Mouse (Mus musculus) right cerebral cortex, postnatal 14 days (tissue): ENCODE measurements around the gene Fat1.

ENCODE experiments used
- DNase-seq: peaks from one replicate; pipeline ENCODE4 v3.0.0; 2022

Gene Fat1

GRCm38 (mm10) chr8:45070949-45071348 is 135.7 kb downstream of the Fat1 start:
- DNase-seq, result no peak

- DNase-seq, result no peak
Observed at GRCm38 (mm10) chr8:45080850-45081249, 145.6 kb downstream of the Fat1 start.

- no peak for DNase-seq
Observed at GRCm38 (mm10) chr8:45093599-45093998, 158.4 kb downstream of the Fat1 start.
